Mouse (Mus musculus): ENCODE measurements at regions not wholly inside any gene's neighbourhood (a gene's known extent, or its start where the extent isn't known, plus 50 kb on each side); places are given as distances from the start of the nearest gene placed in this dataset.

DNA sequence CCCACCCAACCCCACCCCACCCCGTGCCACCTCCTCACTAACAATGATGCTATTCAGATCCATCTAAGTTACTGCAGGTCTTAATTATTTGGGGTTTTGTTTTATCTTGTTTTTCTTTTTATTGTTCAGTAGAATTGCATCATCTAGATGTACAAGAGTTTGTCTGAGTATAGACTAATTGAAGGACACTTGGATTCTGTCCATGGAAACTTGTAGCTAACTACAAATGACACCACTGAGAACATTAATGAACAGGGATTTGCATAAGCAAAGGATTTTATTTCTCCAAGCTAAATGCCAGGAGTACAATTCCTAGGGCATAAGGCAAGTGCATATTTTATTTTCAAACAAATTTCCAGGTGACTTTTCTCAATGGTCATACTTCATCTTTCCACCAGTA is 318.4 kb upstream of the Slc7a11 start:
- ATAC-seq (ENCODE audit: low FRiP score, low TSS enrichment), result no peak
- 0% methylated on average over 1 of the region's 1 CpGs for WGBS

DNA sequence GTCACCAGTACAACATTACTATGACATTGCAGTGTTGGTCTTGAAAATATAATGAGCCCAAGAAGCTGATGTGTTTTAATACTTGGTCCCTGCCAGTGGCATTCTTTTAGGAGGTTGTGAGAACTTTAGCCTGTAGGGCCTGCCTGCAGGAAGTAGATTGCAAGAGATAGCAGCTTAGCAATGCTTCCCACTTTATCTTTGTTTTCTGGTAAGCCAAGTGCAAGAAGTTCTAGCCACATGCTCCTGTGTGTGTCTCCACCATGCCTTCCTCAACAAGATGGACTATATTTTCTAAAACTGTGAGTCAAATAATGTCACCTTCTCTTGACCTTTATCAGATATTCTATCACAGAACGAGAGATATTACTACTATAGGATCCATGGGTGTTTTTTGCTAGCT is 314.7 kb upstream of the Slc7a11 start:
- no peaks in the 10 kb centered on the region for H3K9me3 ChIP-seq (ENCODE audit: control insufficient read depth, low read length)
- WGBS, result 92% methylated on average over 1 of the region's 1 CpGs
- no peak for ATAC-seq (ENCODE audit: low FRiP score, low TSS enrichment)
- H3K27me3 ChIP-seq (ENCODE audit: control insufficient read depth, insufficient read depth, low read length), result no peaks in the 10 kb centered on the region
- no peak overlapping the region for H3K27ac ChIP-seq (replicated peaks; ENCODE audit: low read depth, low read length)
- no peak overlapping the region for H3K4me3 ChIP-seq (replicated peaks; ENCODE audit: low read depth, low read length)
- DNase-seq, result no peak
- no peak overlapping the region for H3K9ac ChIP-seq (replicated peaks; ENCODE audit: low read length)
- no peaks in the 10 kb centered on the region for H3K36me3 ChIP-seq (ENCODE audit: control insufficient read depth, insufficient read depth, low read length)
- no peaks in the 10 kb centered on the region for H3K4me1 ChIP-seq (ENCODE audit: control insufficient read depth, insufficient read depth, low read length)
- no peak overlapping the region for H3K4me2 ChIP-seq (ENCODE audit: low read length)

More for the DNA sequence above, 318.4 kb upstream of the Slc7a11 start:
- H3K4me3 ChIP-seq (replicated peaks; ENCODE audit: low read depth, low read length), result no peak overlapping the region
- H3K4me2 ChIP-seq (ENCODE audit: low read length), result no peak overlapping the region
- H3K27ac ChIP-seq (replicated peaks; ENCODE audit: low read depth, low read length), result no peak overlapping the region
- DNase-seq, result no peak
- no peak overlapping the region for H3K9ac ChIP-seq (replicated peaks; ENCODE audit: low read length)
- H3K4me1 ChIP-seq (ENCODE audit: control insufficient read depth, insufficient read depth, low read length), result no peaks in the 10 kb centered on the region
- no peaks in the 10 kb centered on the region for H3K9me3 ChIP-seq (ENCODE audit: control insufficient read depth, low read length)
- H3K36me3 ChIP-seq (ENCODE audit: control insufficient read depth, insufficient read depth, low read length), result no peaks in the 10 kb centered on the region
- H3K27me3 ChIP-seq (ENCODE audit: control insufficient read depth, insufficient read depth, low read length), result no peaks in the 10 kb centered on the region

DNA sequence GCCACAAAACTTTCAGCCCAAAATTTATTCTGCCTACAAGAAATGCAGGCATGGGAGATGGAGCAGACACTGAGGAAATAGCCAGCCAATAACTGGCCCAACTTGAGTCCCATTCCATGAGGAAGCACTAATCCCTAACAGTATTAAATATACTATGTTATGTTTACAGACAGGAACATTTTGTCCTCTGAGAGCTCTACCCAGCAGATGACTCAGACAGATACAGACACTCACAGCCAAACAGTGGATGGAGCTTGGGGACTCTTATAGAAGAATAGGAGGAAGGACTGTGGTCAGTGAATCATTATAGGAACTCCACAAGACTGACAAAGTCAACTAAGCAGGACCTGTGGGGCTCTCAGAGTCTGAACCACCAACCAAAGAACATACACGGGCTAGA is 293.8 kb upstream of the Slc7a11 start:
- H3K4me3 ChIP-seq (replicated peaks; ENCODE audit: low read depth, low read length), result no peak overlapping the region
- no peak overlapping the region for H3K27ac ChIP-seq (replicated peaks; ENCODE audit: low read depth, low read length)
- DNase-seq (no peak), ATAC-seq (ENCODE audit: low FRiP score, low TSS enrichment) (no peak)
- H3K9me3 ChIP-seq (ENCODE audit: control insufficient read depth, low read length), result no peaks in the 10 kb centered on the region
- 74% methylated on average over 1 of the region's 1 CpGs for WGBS
- no peaks in the 10 kb centered on the region for H3K27me3 ChIP-seq (ENCODE audit: control insufficient read depth, insufficient read depth, low read length)
- no peak overlapping the region for H3K9ac ChIP-seq (replicated peaks; ENCODE audit: low read length)
- no peak overlapping the region for H3K4me2 ChIP-seq (ENCODE audit: low read length)
- H3K36me3 ChIP-seq (ENCODE audit: control insufficient read depth, insufficient read depth, low read length), result no peaks in the 10 kb centered on the region
- no peaks in the 10 kb centered on the region for H3K4me1 ChIP-seq (ENCODE audit: control insufficient read depth, insufficient read depth, low read length)

DNA sequence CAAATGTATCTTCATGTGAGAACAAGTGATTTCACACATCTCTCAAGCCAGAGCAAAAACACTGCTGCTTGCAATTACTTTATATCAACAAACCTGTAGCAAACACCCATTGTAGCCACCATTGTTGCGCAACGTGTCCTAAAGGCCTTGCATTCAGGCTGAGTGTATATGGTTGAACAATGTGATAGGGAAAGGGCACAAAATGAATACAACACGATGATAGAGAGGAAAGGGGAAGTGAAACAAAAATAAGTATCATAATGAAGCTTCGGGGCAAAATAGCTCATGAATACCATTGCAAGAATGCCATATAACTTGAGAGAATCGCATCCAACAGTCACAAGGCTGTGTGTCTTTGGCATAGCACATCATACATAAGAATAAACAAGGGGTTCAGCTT is 275.6 kb upstream of the Slc7a11 start:
- no peak overlapping the region for H3K27ac ChIP-seq (replicated peaks; ENCODE audit: low read depth, low read length)
- no peak overlapping the region for H3K9ac ChIP-seq (replicated peaks; ENCODE audit: low read length)
- DNase-seq, result no peak
- no peaks in the 10 kb centered on the region for H3K27me3 ChIP-seq (ENCODE audit: control insufficient read depth, insufficient read depth, low read length)
- H3K4me3 ChIP-seq (replicated peaks; ENCODE audit: low read depth, low read length), result no peak overlapping the region
- ATAC-seq (ENCODE audit: low FRiP score, low TSS enrichment), result no peak
- no peaks in the 10 kb centered on the region for H3K36me3 ChIP-seq (ENCODE audit: control insufficient read depth, insufficient read depth, low read length)
- no peak overlapping the region for H3K4me2 ChIP-seq (ENCODE audit: low read length)
- H3K4me1 ChIP-seq (ENCODE audit: control insufficient read depth, insufficient read depth, low read length), result no peaks in the 10 kb centered on the region
- no peaks in the 10 kb centered on the region for H3K9me3 ChIP-seq (ENCODE audit: control insufficient read depth, low read length)
- 91% methylated on average over 5 of the region's 5 CpGs for WGBS

DNA sequence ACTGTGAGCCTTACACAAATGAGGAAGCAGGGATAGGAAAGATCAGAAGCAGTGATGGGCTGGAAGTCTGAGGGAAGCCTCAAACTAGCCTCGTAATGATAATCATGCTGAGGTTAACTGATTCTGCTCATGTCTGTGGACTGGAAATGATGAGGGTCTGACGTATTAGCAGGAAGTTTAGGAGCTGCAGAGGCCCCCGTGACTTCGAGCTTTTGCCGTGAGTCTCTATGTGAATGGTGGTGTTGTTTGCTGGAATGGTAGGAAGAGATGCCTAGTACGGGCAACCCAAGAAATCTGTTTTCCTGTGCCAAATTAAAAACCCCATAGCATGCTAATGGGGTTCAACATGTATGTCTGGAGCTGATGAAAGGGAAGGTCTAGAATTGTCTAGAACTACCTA is 270.0 kb upstream of the Slc7a11 start:
- H3K27me3 ChIP-seq (ENCODE audit: control insufficient read depth, insufficient read depth, low read length), result no peaks in the 10 kb centered on the region
- no peak overlapping the region for H3K9ac ChIP-seq (replicated peaks; ENCODE audit: low read length)
- DNase-seq (no peak), ATAC-seq (ENCODE audit: low FRiP score, low TSS enrichment) (no peak)
- no peak overlapping the region for H3K4me2 ChIP-seq (ENCODE audit: low read length)
- H3K9me3 ChIP-seq (ENCODE audit: control insufficient read depth, low read length), result no peaks in the 10 kb centered on the region
- no peaks in the 10 kb centered on the region for H3K36me3 ChIP-seq (ENCODE audit: control insufficient read depth, insufficient read depth, low read length)
- no peaks in the 10 kb centered on the region for H3K4me1 ChIP-seq (ENCODE audit: control insufficient read depth, insufficient read depth, low read length)
- 83% methylated on average over 6 of the region's 6 CpGs for WGBS
- H3K4me3 ChIP-seq (replicated peaks; ENCODE audit: low read depth, low read length), result no peak overlapping the region
- H3K27ac ChIP-seq (replicated peaks; ENCODE audit: low read depth, low read length), result no peak overlapping the region

DNA sequence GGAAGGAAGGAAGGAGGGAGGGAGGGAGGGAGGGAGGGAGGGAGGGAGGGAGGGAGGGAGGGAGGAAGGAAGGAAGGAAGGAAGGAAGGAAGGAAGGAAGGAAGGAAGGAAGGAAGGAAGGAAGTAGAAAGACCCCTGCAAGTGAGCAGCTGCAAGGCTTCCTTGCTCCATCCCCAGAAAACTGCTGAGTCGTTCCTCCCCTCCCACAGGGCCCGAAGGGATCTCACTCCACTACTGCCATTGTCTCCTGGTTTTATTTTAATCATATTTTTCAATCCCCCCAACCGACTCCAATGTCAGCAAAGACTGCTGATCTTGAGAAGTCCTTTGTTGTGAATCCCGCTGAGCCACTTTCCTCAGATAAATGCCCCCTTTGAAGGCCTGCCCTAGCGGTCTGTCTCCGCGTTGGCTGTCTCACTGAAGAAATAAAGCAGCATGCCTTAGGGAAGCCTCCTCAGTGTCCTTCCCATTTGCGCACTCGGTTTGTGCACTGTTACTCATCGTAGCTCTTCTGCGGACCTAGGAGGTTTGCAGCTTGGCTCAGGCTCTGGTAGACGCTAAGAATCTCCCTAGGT is 266.1 kb upstream of the Slc7a11 start:
- H3K27ac ChIP-seq (replicated peaks; ENCODE audit: low read depth, low read length), result no peak overlapping the region
- no peaks in the 10 kb centered on the region for H3K36me3 ChIP-seq (ENCODE audit: control insufficient read depth, insufficient read depth, low read length)
- no peak overlapping the region for H3K9ac ChIP-seq (replicated peaks; ENCODE audit: low read length)
- peak overlapping the region; percentile 6; the same call in 1 of the 2 replicates for H3K4me2 ChIP-seq (ENCODE audit: low read length)
- DNase-seq, result peak; percentile 73
- no peaks in the 10 kb centered on the region for H3K9me3 ChIP-seq (ENCODE audit: control insufficient read depth, low read length)
- H3K27me3 ChIP-seq (ENCODE audit: control insufficient read depth, insufficient read depth, low read length), result no peaks in the 10 kb centered on the region
- no peak overlapping the region for H3K4me3 ChIP-seq (replicated peaks; ENCODE audit: low read depth, low read length)
- WGBS, result 4% methylated on average over 12 of the region's 12 CpGs
- peak; percentile 62 for ATAC-seq (ENCODE audit: low FRiP score, low TSS enrichment)
- H3K4me1 ChIP-seq (ENCODE audit: control insufficient read depth, insufficient read depth, low read length), result no peaks in the 10 kb centered on the region

DNA sequence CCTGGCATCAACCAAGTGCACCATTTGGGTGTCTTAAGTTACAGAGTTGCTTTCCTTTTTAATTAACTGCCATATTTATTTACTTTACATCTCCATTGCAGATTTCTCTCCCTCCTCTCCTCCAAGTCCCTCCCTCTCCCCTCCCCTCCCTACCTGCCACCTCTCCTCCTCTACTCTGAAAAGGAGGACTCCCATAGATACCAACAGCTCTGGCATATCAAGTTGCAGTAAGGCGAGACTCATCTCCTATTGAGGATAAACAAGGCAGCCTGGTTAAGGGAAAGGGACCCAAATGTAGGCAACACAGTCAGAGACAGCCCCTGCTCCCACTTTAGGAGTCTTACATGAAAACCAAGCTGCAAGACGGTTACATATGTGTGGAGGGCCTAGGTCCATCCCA is 263.3 kb upstream of the Slc7a11 start:
- no peak for ATAC-seq (ENCODE audit: low FRiP score, low TSS enrichment)
- DNase-seq, result no peak
- Histone ChIP-seq H3K27ac (replicated peaks; ENCODE audit: low read depth, low read length) (no peak overlapping the region), H3K27me3 (ENCODE audit: control insufficient read depth, insufficient read depth, low read length) (no peaks in the 10 kb centered on the region), H3K9me3 (ENCODE audit: control insufficient read depth, low read length) (no peaks in the 10 kb centered on the region), H3K4me1 (ENCODE audit: control insufficient read depth, insufficient read depth, low read length) (no peaks in the 10 kb centered on the region), H3K4me2 (ENCODE audit: low read length) (no peak overlapping the region), H3K9ac (replicated peaks; ENCODE audit: low read length) (no peak overlapping the region), H3K4me3 (replicated peaks; ENCODE audit: low read depth, low read length) (no peak overlapping the region), H3K36me3 (ENCODE audit: control insufficient read depth, insufficient read depth, low read length) (no peaks in the 10 kb centered on the region)
- WGBS, result 78% methylated on average over 2 of the region's 2 CpGs

DNA sequence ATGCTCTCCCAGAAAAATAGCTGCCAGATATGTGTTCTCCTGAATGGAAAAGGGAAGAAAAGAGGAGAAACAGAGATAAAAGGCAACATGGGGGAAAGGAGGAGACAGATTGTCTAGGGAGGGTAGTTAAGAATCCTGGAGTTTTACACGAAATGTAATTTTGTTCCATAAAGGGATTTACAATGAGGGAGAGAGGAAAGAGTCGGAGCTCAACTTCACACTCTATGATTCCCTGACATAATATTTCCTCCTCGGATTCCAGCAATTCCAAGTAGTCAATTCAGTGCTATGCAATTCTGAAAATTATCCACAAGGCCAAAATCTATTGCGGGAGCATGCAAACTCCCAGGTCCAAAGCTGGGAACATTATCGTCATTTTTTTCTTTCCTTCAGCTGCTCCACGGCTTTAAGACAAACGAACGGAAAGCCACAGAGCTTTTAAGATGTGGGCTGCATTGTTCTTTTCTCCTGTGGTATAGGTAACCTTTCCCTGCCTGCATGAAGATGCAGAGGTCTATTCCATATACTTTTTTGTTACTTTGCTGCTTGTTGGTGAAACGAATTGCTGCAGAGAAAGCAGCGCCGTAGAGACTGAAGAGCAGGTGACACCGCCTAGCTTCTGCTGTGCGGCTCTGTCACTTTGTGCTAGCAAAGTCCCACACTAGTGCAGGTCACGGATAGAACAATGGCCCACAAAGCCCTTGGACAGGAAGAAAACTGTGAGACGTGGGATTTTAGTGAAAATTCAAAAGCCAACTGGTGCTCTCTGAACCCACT is 251.7 kb upstream of the Slc7a11 start:
- no peak for ATAC-seq (ENCODE audit: low FRiP score, low TSS enrichment)
- no peak overlapping the region for H3K4me2 ChIP-seq (ENCODE audit: low read length)
- DNase-seq, result peak; percentile 22
- 0 out of 2 replicates have a peak, but pooled peaks cover 7% of the 10 kb centered on the region for H3K4me1 ChIP-seq (ENCODE audit: control insufficient read depth, insufficient read depth, low read length)
- H3K9ac ChIP-seq (replicated peaks; ENCODE audit: low read length), result no peak overlapping the region
- H3K27me3 ChIP-seq (ENCODE audit: control insufficient read depth, insufficient read depth, low read length), result no peaks in the 10 kb centered on the region
- H3K36me3 ChIP-seq (ENCODE audit: control insufficient read depth, insufficient read depth, low read length), result no peaks in the 10 kb centered on the region
- no peaks in the 10 kb centered on the region for H3K9me3 ChIP-seq (ENCODE audit: control insufficient read depth, low read length)
- WGBS, result 45% methylated on average over 15 of the region's 15 CpGs
- H3K4me3 ChIP-seq (replicated peaks; ENCODE audit: low read depth, low read length), result no peak overlapping the region
- H3K27ac ChIP-seq (replicated peaks; ENCODE audit: low read depth, low read length), result no peak overlapping the region

DNA sequence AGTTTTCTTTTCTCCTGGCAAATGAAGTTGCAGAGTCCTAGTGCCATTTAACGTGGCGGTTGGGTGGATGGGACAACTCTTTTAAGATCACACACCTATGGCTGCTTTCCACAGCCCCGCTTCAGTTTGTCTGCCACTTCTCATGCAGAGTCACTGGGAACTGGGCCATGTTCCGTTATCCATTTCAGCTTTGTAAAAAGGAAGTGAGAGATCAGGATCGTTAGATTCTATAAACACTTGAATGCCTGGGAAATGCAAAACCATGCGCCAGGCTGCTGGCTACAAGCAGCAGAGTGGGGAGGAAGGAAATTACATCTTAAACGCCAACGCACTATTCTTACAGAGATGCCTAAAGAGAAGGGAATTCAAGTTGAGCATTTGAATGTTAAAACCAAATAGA is 251.1 kb upstream of the Slc7a11 start:
- Histone ChIP-seq H3K4me2 (ENCODE audit: low read length) (no peak overlapping the region), H3K4me1 (ENCODE audit: control insufficient read depth, insufficient read depth, low read length) (0 out of 2 replicates have a peak, but pooled peaks cover 7% of the 10 kb centered on the region), H3K36me3 (ENCODE audit: control insufficient read depth, insufficient read depth, low read length) (no peaks in the 10 kb centered on the region), H3K27me3 (ENCODE audit: control insufficient read depth, insufficient read depth, low read length) (no peaks in the 10 kb centered on the region), H3K9ac (replicated peaks; ENCODE audit: low read length) (no peak overlapping the region), H3K9me3 (ENCODE audit: control insufficient read depth, low read length) (no peaks in the 10 kb centered on the region), H3K4me3 (replicated peaks; ENCODE audit: low read depth, low read length) (no peak overlapping the region), H3K27ac (replicated peaks; ENCODE audit: low read depth, low read length) (peak overlapping the region; percentile 45; the same call in 1 of the 2 replicates)
- WGBS, result 41% methylated on average over 8 of the region's 8 CpGs
- DNase-seq (peak; percentile 46), ATAC-seq (ENCODE audit: low FRiP score, low TSS enrichment) (no peak)

Data from midbrain, embryonic 14.5 days (tissue).